7 mouse cellular contexts compared by ENCODE assay signal in genomic region chr17:35917143-35917462, GRCm38 (mm10). TPM values are rescaled to one million over a fixed set of nuclear protein-coding genes. Genes with fewer than 3 reads are reported as not detected.
A peak's percentile ranks its signal among the peaks of the same experiment; 100 is the strongest.
DNase-seq lines count a peak whose midpoint lies in the region; ATAC-seq and TF ChIP-seq lines count a peak whose summit lies in the region.

No protein-coding gene starts in this region.

- peak overlapping the region; percentile 99 for H3K27ac ChIP-seq in lung, embryonic 14.5 days (ENCODE audit: low read depth)
- peak overlapping the region; percentile 97 for H3K27ac ChIP-seq in embryonic facial prominence, embryonic 13.5 days
- peak overlapping the region; percentile 99 for H3K27ac ChIP-seq in hindbrain, embryonic 13.5 days
- H3K27ac ChIP-seq in liver, embryonic 16.5 days (ENCODE audit: low read length), result peak overlapping the region; percentile 95
- peak overlapping the region; percentile 95 for H3K27ac ChIP-seq in stomach, postnatal 0 days (replicated peaks)

- H3K4me2 ChIP-seq in lung, embryonic 14.5 days, result peak overlapping the region; percentile 100
- peak overlapping the region; percentile 93 for H3K4me2 ChIP-seq in embryonic facial prominence, embryonic 13.5 days
- H3K4me2 ChIP-seq in hindbrain, embryonic 13.5 days, result peak overlapping the region; percentile 83
- H3K4me2 ChIP-seq in liver, embryonic 16.5 days (ENCODE audit: low read depth, low read length), result peak overlapping the region; percentile 93
- peak overlapping the region; percentile 67 for H3K4me2 ChIP-seq in stomach, postnatal 0 days (replicated peaks; ENCODE audit: low read depth)

- no peaks in the 10 kb centered on the region for H3K9me3 ChIP-seq in lung, embryonic 14.5 days (ENCODE audit: low read depth, low read length)
- H3K9me3 ChIP-seq in embryonic facial prominence, embryonic 13.5 days, result no peaks in the 10 kb centered on the region
- H3K9me3 ChIP-seq in hindbrain, embryonic 13.5 days, result no peaks in the 10 kb centered on the region
- no peaks in the 10 kb centered on the region for H3K9me3 ChIP-seq in liver, embryonic 16.5 days (replicated peaks; ENCODE audit: control insufficient read depth, low read length)
- no peaks in the 10 kb centered on the region for H3K9me3 ChIP-seq in stomach, postnatal 0 days (ENCODE audit: control insufficient read depth, low read length)

- DNase-seq in lung, embryonic 14.5 days, result peak; percentile 58
- DNase-seq in lung, postnatal 36 days, result no peak
- DNase-seq in stomach, postnatal 0 days (ENCODE audit: low spot score), result peak; percentile 50
- DNase-seq in cerebellum, adult 9-11 months, result no peak

- H3K36me3 ChIP-seq in lung, embryonic 14.5 days (ENCODE audit: insufficient read depth), result peaks cover 35% of the 10 kb centered on the region
- H3K36me3 ChIP-seq in embryonic facial prominence, embryonic 13.5 days, result peaks cover 21% of the 10 kb centered on the region
- peaks cover 18% of the 10 kb centered on the region for H3K36me3 ChIP-seq in hindbrain, embryonic 13.5 days
- H3K36me3 ChIP-seq in liver, embryonic 16.5 days (ENCODE audit: control insufficient read depth, insufficient read depth), result peaks cover 19% of the 10 kb centered on the region
- H3K36me3 ChIP-seq in stomach, postnatal 0 days (ENCODE audit: control insufficient read depth, insufficient read depth, low read length), result no peaks in the 10 kb centered on the region

- peaks cover 11% of the 10 kb centered on the region for H3K4me1 ChIP-seq in lung, embryonic 14.5 days (ENCODE audit: insufficient read depth)
- peaks cover 26% of the 10 kb centered on the region for H3K4me1 ChIP-seq in embryonic facial prominence, embryonic 13.5 days
- H3K4me1 ChIP-seq in hindbrain, embryonic 13.5 days (replicated peaks), result peaks cover 39% of the 10 kb centered on the region
- H3K4me1 ChIP-seq in liver, embryonic 16.5 days (ENCODE audit: control insufficient read depth, low read depth, low read length), result peaks cover 43% of the 10 kb centered on the region
- H3K4me1 ChIP-seq in stomach, postnatal 0 days (replicated peaks; ENCODE audit: control insufficient read depth, insufficient read depth), result peaks cover 4% of the 10 kb centered on the region

- H3K27me3 ChIP-seq in lung, embryonic 14.5 days (ENCODE audit: insufficient read depth, low read length), result no peaks in the 10 kb centered on the region
- no peaks in the 10 kb centered on the region for H3K27me3 ChIP-seq in embryonic facial prominence, embryonic 13.5 days
- H3K27me3 ChIP-seq in hindbrain, embryonic 13.5 days, result no peaks in the 10 kb centered on the region
- no peaks in the 10 kb centered on the region for H3K27me3 ChIP-seq in liver, embryonic 16.5 days (ENCODE audit: control insufficient read depth, insufficient read depth, low read depth, low read length)
- no peaks in the 10 kb centered on the region for H3K27me3 ChIP-seq in stomach, postnatal 0 days (ENCODE audit: control insufficient read depth, insufficient read depth, low read length)

- no peak for TF ChIP-seq CTCF in lung, embryonic 14.5 days (IDR thresholded peaks at IDR 0.05; ENCODE audit: low read depth)
- no peak for TF ChIP-seq CTCF in stomach, postnatal 0 days (IDR thresholded peaks at IDR 0.05; ENCODE audit: low read depth)

- 0% methylated on average over 8 of the region's 8 CpGs for WGBS in lung, embryonic 14.5 days
- WGBS in embryonic facial prominence, embryonic 13.5 days, result under 1% methylated on average over 8 of the region's 8 CpGs
- WGBS in hindbrain, embryonic 13.5 days, result under 1% methylated on average over 8 of the region's 8 CpGs
- WGBS in liver, embryonic 16.5 days (ENCODE audit: insufficient replicate concordance), result under 1% methylated on average over 8 of the region's 8 CpGs
- WGBS in stomach, postnatal 0 days, result 0% methylated on average over 8 of the region's 8 CpGs

- no peak for TF ChIP-seq EP300 in stomach, postnatal 0 days (optimal IDR thresholded peaks at IDR 0.05)

- no peak for ATAC-seq in lung, embryonic 14.5 days (ENCODE audit: insufficient read depth)
- no peak for ATAC-seq in embryonic facial prominence, embryonic 13.5 days (ENCODE audit: insufficient number of reproducible peaks, insufficient read depth, low FRiP score, low TSS enrichment, low read depth)
- ATAC-seq in hindbrain, embryonic 13.5 days (ENCODE audit: low FRiP score), result no peak
- no peak for ATAC-seq in liver, embryonic 16.5 days (ENCODE audit: low read depth)
- ATAC-seq in stomach, postnatal 0 days (ENCODE audit: low FRiP score, low TSS enrichment), result no peak

- peak overlapping the region; percentile 79 for H3K4me3 ChIP-seq in lung, embryonic 14.5 days (ENCODE audit: low read depth, low read length)
- peak overlapping the region; percentile 72 for H3K4me3 ChIP-seq in embryonic facial prominence, embryonic 13.5 days
- peak overlapping the region; percentile 75 for H3K4me3 ChIP-seq in hindbrain, embryonic 13.5 days
- peak overlapping the region; percentile 89 for H3K4me3 ChIP-seq in liver, embryonic 16.5 days (ENCODE audit: low read depth, low read length)
- H3K4me3 ChIP-seq in stomach, postnatal 0 days (ENCODE audit: low read depth, low read length), result peak overlapping the region; percentile 75

- peak overlapping the region; percentile 96 for H3K9ac ChIP-seq in lung, embryonic 14.5 days
- H3K9ac ChIP-seq in embryonic facial prominence, embryonic 13.5 days, result peak overlapping the region; percentile 97
- H3K9ac ChIP-seq in hindbrain, embryonic 13.5 days, result peak overlapping the region; percentile 98
- H3K9ac ChIP-seq in liver, embryonic 16.5 days (ENCODE audit: low read depth, low read length), result peak overlapping the region; percentile 85
- peak overlapping the region; percentile 80 for H3K9ac ChIP-seq in stomach, postnatal 0 days (ENCODE audit: low read length)

RNA-seq across cellular contexts. Expression of gene Ppp1r10, which starts 0.9 kb away (rescaled TPM):
- polyA plus RNA-seq in lung, embryonic 14.5 days (2014; fragmentation: Nextera tagmentation; extraction: Ambion mirVana), result 36.3 and 38.5 TPM in 2 replicates
- polyA plus RNA-seq in embryonic facial prominence, embryonic 13.5 days (2015; fragmentation: Nextera tagmentation; extraction: Ambion mirVana), result 40.1 and 44.3 TPM in 2 replicates
- polyA plus RNA-seq in hindbrain, embryonic 13.5 days (2015; fragmentation: Nextera tagmentation; extraction: Ambion mirVana), result 46.0 and 47.2 TPM in 2 replicates
- polyA plus RNA-seq in liver, embryonic 16.5 days (2015; fragmentation: Nextera tagmentation; extraction: Ambion mirVana), result 22.2 and 24.7 TPM in 2 replicates
- 13.9 and 17.4 TPM in 2 replicates for polyA plus RNA-seq in stomach, postnatal 0 days (2015; fragmentation: Nextera tagmentation; extraction: Ambion mirVana)

RNA-seq across cellular contexts. Expression of gene Mrps18b, which starts 0.9 kb away (rescaled TPM):
- 84.5 and 89.1 TPM in 2 replicates for polyA plus RNA-seq in lung, embryonic 14.5 days (2014; fragmentation: Nextera tagmentation; extraction: Ambion mirVana)
- polyA plus RNA-seq in embryonic facial prominence, embryonic 13.5 days (2015; fragmentation: Nextera tagmentation; extraction: Ambion mirVana), result 60.2 and 69.9 TPM in 2 replicates
- polyA plus RNA-seq in hindbrain, embryonic 13.5 days (2015; fragmentation: Nextera tagmentation; extraction: Ambion mirVana), result 46.8 and 54.7 TPM in 2 replicates
- polyA plus RNA-seq in liver, embryonic 16.5 days (2015; fragmentation: Nextera tagmentation; extraction: Ambion mirVana), result 56.3 and 60.9 TPM in 2 replicates
- 80.0 and 83.4 TPM in 2 replicates for polyA plus RNA-seq in stomach, postnatal 0 days (2015; fragmentation: Nextera tagmentation; extraction: Ambion mirVana)

RNA-seq across cellular contexts. Expression of gene Atat1, which starts 7.2 kb away (rescaled TPM):
- 72.2 and 77.9 TPM in 2 replicates for polyA plus RNA-seq in lung, embryonic 14.5 days (2014; fragmentation: Nextera tagmentation; extraction: Ambion mirVana)
- polyA plus RNA-seq in embryonic facial prominence, embryonic 13.5 days (2015; fragmentation: Nextera tagmentation; extraction: Ambion mirVana), result 136 and 151 TPM in 2 replicates
- polyA plus RNA-seq in hindbrain, embryonic 13.5 days (2015; fragmentation: Nextera tagmentation; extraction: Ambion mirVana), result 434 and 438 TPM in 2 replicates
- 7.4 and 7.7 TPM in 2 replicates for polyA plus RNA-seq in liver, embryonic 16.5 days (2015; fragmentation: Nextera tagmentation; extraction: Ambion mirVana)
- 12.7 and 14.5 TPM in 2 replicates for polyA plus RNA-seq in stomach, postnatal 0 days (2015; fragmentation: Nextera tagmentation; extraction: Ambion mirVana)

RNA-seq across cellular contexts. Expression of gene 2310061I04Rik, which starts 19.9 kb away (rescaled TPM):
- 21.0 and 25.4 TPM in 2 replicates for polyA plus RNA-seq in lung, embryonic 14.5 days (2014; fragmentation: Nextera tagmentation; extraction: Ambion mirVana)
- polyA plus RNA-seq in embryonic facial prominence, embryonic 13.5 days (2015; fragmentation: Nextera tagmentation; extraction: Ambion mirVana), result 24.7 and 30.1 TPM in 2 replicates
- 45.8 and 48.7 TPM in 2 replicates for polyA plus RNA-seq in hindbrain, embryonic 13.5 days (2015; fragmentation: Nextera tagmentation; extraction: Ambion mirVana)
- 7.9 and 8.0 TPM in 2 replicates for polyA plus RNA-seq in liver, embryonic 16.5 days (2015; fragmentation: Nextera tagmentation; extraction: Ambion mirVana)
- 20.5 and 21.7 TPM in 2 replicates for polyA plus RNA-seq in stomach, postnatal 0 days (2015; fragmentation: Nextera tagmentation; extraction: Ambion mirVana)

RNA-seq across cellular contexts. Expression of gene Dhx16, which starts 37.5 kb away (rescaled TPM):
- 40.8 and 42.9 TPM in 2 replicates for polyA plus RNA-seq in lung, embryonic 14.5 days (2014; fragmentation: Nextera tagmentation; extraction: Ambion mirVana)
- 40.9 and 53.5 TPM in 2 replicates for polyA plus RNA-seq in embryonic facial prominence, embryonic 13.5 days (2015; fragmentation: Nextera tagmentation; extraction: Ambion mirVana)
- 28.6 and 35.3 TPM in 2 replicates for polyA plus RNA-seq in hindbrain, embryonic 13.5 days (2015; fragmentation: Nextera tagmentation; extraction: Ambion mirVana)
- polyA plus RNA-seq in liver, embryonic 16.5 days (2015; fragmentation: Nextera tagmentation; extraction: Ambion mirVana), result 29.1 and 29.8 TPM in 2 replicates
- 14.2 and 19.3 TPM in 2 replicates for polyA plus RNA-seq in stomach, postnatal 0 days (2015; fragmentation: Nextera tagmentation; extraction: Ambion mirVana)

Comparison
In these comparisons a context has a peak if more than half of its experiments do, and no peak if none do; other contexts are left out.
1. DNase-seq: peak in lung, embryonic 14.5 days (single experiment) and stomach, postnatal 0 days (single experiment); none in lung, postnatal 36 days (single experiment) and cerebellum, adult 9-11 months (single experiment).
2. Peak in every context shown above with its lines, with median percentiles within 50 percentile points of each other: H3K27ac ChIP-seq, H3K4me2 ChIP-seq, H3K4me3 ChIP-seq and H3K9ac ChIP-seq.